Mouse (Mus musculus) yolk sac, embryonic 10.5 days (tissue): ENCODE measurements around the gene Hcn2.

ENCODE experiments used
- DNase-seq: peaks from one replicate; pipeline ENCODE4 v3.0.0-alpha.2; 2017; ENCODE audit warnings: low spot score

The Hcn2 gene

DNA sequence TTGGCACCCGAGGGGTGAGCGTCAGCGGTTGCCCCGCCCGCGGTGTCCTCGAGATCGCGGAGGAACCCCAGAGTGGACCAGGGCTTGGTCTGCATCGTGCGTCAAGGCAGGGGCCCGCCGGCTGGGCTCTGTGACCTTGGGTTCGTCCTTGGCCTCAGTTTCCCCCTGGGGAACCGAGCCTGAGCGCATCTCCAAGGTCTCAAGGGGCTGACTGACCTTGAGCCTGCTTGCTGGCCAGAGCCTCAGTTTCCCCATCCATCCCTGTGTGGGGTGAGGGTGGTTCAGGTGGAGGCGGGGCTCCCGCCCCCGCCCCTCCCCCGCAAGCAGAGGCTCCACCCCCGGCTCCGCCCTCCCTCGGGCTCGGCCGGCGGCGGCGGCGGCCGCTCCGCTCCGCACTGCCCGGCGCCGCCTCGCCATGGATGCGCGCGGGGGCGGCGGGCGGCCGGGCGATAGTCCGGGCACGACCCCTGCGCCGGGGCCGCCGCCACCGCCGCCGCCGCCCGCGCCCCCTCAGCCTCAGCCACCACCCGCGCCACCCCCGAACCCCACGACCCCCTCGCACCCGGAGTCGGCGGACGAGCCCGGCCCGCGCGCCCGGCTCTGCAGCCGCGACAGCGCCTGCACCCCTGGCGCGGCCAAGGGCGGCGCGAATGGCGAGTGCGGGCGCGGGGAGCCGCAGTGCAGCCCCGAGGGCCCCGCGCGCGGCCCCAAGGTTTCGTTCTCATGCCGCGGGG is at the start of gene Hcn2:
Gene Hcn2 (plus strand): TSS at position 381 of the 734 bp plus-strand sequence.
- no peak for DNase-seq

DNA sequence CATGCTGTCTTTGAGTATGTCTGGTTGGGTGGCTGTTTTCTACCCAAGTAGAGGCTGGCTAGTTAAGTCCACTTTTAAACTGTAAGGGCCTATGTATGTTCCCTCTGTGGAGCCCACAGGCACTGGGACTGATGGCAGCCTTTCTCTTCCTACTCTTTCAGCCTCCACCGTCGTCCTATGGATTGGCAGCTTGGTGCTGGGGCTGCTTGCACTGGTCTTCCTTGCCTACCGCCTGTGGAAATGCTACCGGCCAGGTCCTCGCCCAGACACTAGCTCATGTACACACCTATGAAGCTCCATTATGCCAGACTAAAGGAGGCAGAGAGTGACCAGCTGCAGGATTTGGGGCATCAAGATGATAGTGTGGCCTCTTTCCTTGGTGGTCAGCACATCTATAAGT is 48.4 kb upstream of the Hcn2 start:
- no peak for DNase-seq

DNA sequence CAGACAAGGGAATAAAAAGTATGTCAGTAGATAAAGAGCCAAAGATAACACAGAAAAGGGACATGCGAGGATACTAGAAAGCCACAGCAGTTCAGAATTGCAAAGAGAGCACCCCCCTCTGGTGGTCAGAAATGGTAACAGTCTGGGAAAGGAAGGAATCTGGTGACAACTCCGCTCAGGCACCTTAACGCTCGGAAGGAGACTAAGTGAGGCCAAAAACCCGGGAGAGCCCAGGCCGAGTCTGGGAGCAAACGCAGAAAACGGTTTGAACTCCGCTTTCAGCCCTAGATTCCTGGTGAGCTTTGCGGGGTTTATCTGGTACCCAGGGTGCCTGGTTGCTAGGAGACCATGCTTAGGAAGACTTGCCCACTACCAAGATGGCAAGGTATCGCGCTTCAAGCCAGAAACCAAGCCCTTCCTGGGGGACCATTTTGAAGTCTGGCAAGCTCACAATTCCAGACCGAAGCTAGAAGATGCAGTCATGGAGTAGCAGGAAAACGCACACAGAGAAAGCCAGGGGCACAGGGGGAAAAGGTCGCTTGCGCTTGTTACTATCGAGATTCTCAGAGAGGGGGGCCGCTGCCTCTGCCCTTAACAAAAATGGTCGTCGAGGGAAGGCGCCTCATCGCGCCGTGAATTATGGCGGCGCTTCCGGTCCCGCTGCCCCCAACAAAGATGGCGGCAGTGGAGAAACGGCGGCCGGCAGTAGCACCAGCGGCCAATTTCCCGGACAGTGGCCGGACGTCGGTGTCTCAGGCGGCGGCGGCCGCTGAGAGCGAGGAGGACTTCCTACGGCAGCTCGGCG is 47.5 kb upstream of the Hcn2 start, which contains the start of gene Tpgs1:
Gene Tpgs1 (plus strand): TSS at position 599 of the 805 bp plus-strand sequence.
- DNase-seq: peak; percentile 95

DNA sequence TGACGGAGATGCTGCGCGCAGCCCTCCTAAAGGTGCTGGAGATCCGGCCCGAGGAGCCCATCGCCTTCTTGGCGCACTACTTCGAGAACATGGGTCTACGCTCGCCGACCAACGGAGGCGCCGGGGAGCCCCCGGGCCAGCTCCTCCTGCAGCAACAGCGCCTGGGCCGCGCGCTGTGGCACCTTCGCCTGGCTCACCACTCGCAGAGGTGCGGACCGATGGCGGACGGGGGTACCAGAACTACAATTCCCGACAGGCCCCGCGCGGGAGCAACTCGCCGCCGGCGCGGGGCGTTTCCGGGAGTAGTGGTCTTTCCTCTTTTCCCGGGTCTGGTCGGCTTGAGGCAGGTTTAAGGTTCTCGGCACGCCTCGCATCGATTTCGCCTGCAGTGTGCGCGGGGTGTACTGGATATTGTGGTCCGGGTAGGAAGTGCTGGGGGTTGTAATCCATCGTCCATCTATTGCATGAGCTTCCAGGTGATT is 46.8 kb upstream of the Hcn2 start:
- peak; percentile 85 for DNase-seq

DNA sequence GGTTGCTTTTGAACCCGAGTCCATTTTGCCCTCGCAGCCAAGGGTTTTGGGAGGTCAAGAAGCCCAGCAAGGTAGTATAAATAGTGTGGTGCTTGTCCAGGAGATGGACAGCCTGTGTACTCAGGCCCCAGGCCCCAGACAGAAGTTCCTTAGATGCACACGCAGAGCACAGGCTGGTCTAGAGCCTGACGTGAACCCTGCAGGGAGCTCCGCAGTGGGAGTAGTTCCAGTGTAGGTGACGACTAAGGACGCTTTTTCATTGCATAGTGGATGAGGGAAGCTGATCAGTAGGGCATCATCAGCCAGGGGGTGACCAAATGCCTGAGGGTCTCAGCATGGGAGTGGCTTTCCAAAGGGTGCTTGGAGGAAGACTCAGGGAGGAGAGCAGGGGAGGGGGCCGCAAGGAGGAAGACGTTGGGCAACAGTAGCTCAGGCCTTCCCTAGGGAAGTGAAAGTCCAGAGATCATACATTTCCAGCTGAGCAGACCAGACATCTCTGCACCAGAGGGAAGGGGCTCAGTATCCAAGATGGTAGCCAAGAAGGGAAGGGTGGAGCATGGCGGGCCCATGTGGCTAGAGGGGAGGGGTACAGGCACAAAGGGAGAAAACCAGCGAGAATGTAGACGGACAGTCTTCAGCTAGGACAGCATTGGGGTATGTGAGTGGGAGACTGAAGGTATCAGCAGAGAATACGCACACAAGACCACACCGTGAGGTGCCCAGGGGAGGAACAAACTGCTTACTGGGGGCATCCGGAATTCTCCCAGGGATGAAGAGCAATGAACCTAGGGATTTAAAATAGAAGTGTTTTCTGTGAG is 46.2 kb upstream of the Hcn2 start:
- DNase-seq: no peak

DNA sequence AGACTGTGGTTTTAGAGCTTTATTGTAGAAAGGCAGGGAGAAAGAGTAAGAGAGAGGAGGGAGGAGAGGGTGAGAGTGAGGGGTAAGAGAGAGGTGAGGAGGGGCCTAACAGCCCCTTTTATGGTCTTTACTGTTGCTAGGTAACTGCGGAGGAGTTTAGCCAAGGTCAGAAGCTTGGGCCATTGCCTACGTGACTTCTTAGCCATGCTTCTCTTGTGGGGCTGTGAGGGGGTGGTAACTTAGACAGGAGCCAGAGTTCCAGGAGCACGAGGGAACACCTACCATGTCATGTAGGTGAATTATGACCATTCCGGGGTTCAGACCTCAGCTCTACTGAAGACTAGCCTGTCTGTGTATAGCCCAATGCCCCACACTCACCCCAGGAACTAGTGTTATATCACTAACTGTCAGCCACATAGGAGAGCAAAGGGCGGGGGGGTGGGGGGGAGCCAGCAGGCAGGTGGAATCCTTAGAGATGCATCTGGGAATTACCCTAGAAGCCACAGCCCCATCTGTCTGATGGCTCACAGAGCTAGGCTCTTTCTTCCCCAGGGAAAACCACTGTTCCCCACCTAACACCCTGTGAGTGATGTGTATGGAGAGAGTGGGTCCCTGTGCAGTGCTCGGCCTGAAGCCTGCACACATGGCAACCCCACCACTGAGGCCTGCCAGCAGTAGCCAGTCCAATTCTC is 44.9 kb upstream of the Hcn2 start:
- DNase-seq: no peak

DNA sequence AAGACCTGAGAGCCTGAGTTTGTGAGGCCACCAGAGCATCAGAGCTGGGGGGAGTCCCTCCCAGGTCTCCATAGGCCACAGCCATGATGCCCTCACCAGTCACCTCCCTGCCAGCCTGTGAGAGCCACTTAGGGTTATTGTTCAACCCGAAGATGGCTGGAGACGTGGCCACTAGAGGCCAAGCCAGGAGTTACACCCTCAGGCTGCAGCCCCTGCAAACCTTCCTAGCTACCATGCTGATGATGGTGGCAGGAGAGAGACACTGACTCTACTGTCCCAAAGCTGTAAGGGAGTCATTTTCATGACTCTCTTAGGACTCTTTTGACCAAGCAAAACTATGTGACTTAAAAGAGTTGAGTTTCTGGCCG is 44.4 kb upstream of the Hcn2 start:
- no peak for DNase-seq

DNA sequence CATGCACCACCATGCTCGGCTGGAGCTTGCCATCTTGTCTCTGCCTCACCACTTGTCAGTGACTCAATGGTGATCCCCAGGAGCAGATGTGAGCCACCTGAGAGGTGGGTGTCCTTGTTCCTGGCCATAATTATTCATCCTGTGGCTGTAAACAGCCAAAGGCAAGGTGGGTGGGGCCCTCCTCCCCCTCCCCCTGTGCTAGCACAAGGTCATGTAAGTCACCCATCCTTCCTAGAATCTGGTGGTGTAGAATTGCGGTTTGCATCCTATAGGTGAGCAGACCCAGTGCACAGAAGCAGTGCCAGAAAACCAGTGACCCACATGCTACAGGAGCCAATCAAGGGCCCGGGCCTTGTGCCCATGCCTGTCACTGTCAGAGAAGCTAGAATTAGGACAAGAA is 43.4 kb upstream of the Hcn2 start:
- DNase-seq: no peak

DNA sequence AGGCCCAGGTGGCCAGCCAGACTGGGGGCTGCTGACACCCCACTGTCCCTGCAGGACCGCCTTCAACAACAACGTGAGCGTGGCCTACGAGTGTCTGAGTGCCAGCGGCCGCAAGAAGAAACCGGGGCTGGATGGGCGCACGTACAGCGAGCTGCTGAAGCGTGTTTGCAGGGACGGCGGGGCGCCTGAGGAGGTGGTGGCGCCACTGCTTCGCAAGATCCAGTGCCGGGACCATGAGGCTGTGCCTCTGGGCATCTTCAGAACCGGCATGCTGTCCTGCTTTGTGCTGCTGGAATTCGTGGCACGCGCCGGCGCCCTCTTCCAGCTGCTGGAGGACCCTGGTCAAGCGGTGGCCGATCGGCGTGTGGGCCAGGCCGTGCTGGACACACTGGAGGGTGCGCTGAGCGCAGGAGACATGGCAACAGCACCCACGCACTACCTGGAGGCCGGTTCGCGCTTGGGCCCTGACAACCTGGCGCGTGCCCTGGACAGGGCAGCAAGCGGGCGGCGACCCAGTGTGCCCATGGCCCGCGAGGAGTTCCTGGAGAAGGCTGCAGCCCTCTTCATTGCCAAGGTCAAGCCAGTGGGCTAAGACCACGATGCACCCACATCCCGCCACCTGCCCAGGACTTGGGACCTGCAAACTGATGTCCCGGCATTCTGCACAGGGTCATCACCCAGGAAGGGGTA is 40.9 kb upstream of the Hcn2 start:
- DNase-seq: no peak

DNA sequence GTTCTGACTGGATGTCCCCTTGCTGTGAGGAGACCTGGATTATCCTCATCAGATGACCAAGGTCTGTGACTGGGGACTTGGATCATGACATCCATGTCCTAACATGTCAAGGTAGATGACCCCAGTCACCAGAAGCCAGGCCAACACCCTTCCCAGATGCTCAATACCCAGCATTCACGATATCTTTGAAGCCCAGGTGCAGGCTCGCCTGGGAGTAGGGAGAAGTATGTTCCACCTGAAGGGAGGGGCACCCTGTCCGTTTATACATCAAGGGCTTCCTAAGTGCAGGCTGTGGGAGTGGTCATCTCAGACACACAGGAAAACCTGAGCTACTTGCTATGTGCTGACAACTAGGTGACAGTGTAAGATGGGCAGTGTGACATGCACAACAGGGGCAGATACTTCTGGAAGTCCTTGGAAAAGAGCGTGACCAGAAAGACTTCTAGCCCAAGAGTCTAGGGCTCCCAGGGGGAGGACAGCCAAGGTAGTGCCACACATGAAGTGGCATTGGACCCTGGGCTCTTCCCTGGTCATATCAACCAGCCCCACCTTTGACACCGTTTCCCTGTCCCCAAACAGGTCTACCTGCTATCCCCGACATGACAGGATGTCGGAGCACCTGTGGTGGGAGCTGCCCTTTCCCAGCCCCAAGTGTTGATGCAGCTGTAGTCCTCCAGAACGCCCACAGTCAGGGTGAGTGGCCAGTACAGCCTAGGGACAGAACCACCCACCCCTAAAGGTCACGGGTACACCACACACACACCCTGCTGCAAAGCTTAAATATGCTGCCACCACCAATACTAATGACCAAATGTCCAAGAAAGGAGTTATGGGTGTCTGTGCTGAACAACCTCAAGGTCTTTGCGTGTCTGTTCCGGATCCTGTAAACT is 35.6 kb upstream of the Hcn2 start:
- DNase-seq: no peak

DNA sequence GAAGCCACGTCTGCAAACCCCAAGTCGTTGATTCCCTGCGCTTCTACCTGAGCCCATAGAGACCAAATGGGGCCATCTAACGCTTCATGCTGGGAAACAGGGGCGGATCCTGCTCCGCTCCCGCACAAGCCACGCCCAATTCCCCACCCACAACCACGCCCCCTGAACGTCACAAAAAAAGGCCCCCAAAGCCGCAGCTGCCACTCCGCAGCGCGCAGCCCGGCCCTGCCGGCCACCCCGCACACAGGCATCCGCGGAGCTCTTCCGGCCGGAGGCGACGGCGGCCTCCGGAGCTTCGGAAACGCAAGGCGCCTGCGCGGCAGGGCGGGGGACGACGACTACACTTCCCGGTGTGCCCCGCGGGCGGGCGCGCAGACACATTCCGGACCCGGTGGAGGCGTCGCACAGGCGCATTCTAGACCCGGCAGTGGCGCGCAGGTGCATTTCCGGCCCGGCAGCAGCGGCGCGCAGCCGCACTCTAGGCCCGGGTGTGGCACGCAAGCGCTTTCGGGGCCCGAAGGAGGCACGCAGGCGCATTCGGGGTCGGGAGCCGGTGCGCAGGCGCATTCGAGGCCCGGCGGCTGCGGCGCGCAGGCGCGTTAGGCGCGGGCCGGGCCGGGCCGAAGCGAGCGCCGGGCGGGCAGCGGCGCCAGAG is 34.7 kb upstream of the Hcn2 start, which contains the start of gene Cdc34:
Gene Cdc34 (plus strand): TSS at position 605 of the 655 bp plus-strand sequence.
- peak; percentile 99 for DNase-seq

DNA sequence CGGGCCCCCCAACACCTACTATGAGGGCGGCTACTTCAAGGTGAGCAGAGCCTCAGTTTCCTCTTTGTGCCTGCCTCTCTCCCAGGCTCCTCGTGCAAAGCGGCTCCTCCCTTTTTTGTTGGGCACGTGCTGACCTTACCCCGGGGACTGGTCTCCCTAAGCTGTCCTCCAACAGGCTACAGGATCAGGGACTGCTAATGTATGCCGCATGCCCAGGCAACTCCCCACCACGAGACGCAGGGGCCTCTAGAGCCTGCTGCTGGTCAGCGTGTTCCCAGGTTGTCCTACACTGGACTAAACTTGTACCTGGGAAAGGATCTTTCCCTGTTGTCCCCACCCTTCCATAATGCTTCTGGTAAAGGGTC is 33.9 kb upstream of the Hcn2 start:
- DNase-seq: no peak

DNA sequence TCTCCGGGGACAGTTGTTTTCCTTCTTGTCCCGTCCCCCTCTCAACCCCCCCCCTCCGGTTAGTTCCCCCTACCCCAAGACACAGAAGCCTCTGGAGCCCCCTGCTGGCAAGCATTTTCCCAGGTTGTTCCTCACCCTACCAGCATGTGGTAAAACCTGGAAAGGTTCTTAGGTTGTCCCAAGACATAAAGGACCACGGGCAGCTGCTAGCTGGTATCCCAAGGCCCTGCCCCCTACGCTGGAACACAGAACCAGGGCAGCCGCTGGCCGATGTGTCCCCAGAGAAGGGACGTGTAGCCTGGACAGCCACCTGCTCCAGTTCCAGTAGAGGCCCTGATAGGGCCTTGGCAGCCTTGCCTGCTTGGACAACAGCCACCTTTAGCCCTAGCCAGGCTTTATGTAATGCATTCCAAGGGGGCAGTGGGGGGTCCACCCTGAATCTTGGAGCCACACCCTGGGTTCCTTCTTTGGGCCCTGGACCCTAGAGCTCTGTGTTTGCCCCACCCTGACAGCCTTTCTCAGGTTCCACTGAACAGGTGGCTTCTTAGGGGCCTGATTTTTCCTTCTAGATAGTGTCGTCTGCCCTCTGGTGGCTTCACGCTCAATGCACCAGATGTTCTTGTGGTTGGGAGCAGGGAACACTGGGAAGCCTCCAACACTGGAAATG is 33.4 kb upstream of the Hcn2 start:
- peak; percentile 82 for DNase-seq

DNA sequence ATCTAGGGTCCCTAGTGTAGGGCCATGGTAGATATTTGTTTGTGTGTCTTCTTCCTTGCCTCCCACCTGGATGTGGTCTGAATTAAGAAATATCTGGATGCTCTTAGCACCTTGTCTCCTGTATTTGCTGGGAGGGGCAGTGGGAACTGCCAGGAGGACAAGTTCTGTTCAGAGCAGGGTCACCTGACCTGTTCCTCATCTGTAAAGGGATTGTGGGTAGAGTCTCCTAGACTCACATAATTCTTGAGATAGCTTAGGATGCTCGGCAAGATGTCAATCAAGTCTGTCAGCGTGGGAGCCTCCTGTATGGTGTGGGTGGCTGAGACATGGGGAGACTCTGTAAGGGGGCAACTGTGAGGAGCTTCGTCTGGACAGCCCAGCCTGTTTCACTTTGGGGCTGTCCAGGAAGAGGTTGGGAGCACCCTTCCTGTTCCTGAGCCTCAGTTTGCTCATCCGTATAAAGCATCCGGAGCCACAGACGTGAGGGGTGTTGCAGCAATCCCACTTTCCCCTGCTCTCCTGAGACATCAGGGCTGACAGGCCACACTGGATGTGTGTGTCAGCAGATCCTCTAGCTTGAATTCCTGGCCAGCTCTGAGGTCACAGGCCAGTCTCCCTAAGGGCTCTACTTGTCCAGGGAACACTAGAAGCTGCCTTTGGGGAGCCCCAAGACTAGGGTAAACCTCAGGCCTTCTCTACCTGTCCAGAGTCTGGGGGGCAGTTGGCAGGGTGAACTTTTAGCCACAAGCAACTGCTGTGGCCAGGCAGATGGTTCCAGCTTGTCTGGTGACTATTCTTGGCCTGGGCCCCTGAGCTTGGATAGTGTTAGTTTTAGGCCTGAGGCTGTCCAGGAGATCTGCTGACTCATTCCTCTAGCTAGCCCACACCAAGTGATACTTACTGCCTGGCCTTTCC is 32.5 kb upstream of the Hcn2 start:
- DNase-seq: peak; percentile 57

DNA sequence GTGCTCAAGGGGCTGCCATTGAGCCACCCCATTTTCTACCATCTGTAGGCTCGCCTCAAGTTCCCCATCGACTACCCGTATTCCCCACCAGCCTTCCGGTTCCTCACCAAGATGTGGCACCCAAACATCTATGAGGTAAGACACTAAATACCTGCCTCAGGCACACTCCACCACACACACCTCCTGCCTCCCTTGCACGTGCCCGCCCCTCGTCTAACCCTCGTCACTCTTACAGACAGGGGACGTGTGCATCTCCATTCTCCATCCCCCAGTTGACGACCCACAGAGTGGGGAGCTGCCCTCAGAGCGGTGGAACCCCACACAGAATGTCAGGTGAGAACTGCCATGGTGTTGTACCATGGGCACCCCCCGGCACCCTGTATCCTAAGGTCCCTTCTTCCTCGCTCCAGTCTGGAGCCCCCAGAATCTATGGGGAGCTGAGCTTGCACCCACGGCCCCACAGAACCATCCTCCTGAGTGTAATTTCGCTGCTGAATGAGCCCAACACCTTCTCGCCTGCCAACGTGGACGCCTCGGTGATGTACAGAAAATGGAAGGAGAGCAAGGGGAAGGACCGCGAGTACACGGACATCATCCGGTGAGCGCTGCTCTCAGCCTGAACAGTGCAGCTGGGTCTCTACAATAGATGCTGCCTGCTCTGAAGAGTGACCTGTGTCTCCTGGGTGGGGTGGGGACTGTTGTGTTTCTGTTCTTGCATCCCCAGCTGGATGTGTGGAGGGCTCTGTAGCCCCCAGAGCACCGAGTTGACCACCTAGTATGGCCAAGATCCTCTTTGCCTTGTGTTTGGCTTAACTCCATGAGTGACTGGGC is 31.4 kb upstream of the Hcn2 start:
- no peak for DNase-seq

DNA sequence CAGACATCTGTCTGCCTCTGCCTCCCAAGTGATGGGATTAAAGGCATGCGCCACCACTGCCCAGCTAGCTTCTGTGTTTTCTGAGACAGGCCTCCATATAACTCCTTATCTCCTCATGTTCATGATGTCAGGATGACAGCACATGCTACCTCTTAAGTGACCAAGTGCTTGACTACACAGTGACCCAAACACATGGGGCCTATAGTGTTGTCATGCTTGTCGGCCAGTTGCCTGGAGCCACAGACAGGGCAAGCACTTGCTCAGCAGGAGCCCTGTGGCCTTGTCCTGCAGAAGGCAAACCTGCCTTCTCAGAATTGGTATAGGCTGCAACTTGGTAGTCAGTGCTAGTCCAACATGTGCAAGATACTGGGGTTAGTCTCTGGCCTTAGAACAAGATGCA is 30.2 kb upstream of the Hcn2 start:
- no peak for DNase-seq

DNA sequence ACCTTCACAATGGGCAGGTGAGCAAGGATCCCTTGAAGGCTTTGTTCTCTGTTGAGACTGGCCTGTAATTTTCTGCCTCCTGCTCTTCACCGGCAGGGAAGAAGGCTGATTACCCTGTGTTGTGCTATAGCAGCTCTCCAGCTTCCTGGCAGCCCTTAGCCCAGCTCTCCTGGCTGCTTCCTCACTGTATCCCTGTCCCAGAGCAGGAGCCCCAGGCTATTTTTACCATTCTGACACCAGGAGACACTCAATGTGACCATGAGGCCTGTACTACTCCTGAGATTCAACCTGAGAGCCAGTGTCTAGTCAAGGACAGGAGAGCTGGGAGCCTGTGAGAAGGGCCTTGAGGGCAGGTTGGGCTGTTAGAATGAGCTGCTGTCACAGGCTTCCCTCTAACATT is 29.7 kb upstream of the Hcn2 start:
- DNase-seq: no peak
